Mouse (Mus musculus): ENCODE measurements around the gene Nfkbil1.

- TF ChIP-seq CTCF (IDR thresholded peaks at IDR 0.05; ENCODE audit: low read depth) (no peak), EP300 (IDR thresholded peaks at IDR 0.05; ENCODE audit: low read depth) (no peak)
Measured at GRCm38 (mm10) chr17:35219601-35220041, 16.0 kb downstream of the Nfkbil1 start.

Data from liver, postnatal 0 days (tissue).